Mouse (Mus musculus): Measurements from ENCODE around the gene Acot5. TPM values are rescaled to one million over a fixed set of nuclear protein-coding genes. Genes with fewer than 3 reads are reported as not detected.
"Not testable (repeated sequence)": the region's sequence is repeated elsewhere in the genome, so short reads cannot be mapped to it uniquely, and the experiment has no call there.

The Acot5 gene
- 1.8 and 1.9 TPM in 2 replicates for polyA plus RNA-seq (2015; fragmentation: Nextera tagmentation; extraction: Ambion mirVana)

- DNase-seq (ENCODE audit: low spot score), result no peak
These were observed at the start of gene Acot5 for GRCm38 (mm10) chr12:84068986-84069385. Acot5 (plus strand) TSS chr12:84069325.

GRCm38 (mm10) chr12:84020528-84020927 lies 48.6 kb upstream of the Acot5 start:
- not testable (repeated sequence) for DNase-seq (ENCODE audit: low spot score)

- not testable (repeated sequence) for DNase-seq (ENCODE audit: low spot score)
These were observed 46.9 kb upstream of the Acot5 start for GRCm38 (mm10) chr12:84022266-84022665.

- no peak for DNase-seq (ENCODE audit: low spot score)
These were observed 45.9 kb upstream of the Acot5 start for GRCm38 (mm10) chr12:84023052-84023745.

GRCm38 (mm10) chr12:84025888-84026287 lies 43.2 kb upstream of the Acot5 start:
- no peak for DNase-seq (ENCODE audit: low spot score)

GRCm38 (mm10) chr12:84028328-84028727 lies 40.8 kb upstream of the Acot5 start:
- not testable (repeated sequence) for DNase-seq (ENCODE audit: low spot score)

GRCm38 (mm10) chr12:84029043-84029442 lies 40.1 kb upstream of the Acot5 start:
- not testable (repeated sequence) for DNase-seq (ENCODE audit: low spot score)

GRCm38 (mm10) chr12:84030659-84031332 lies 38.3 kb upstream of the Acot5 start:
- peak; percentile 62 for DNase-seq (ENCODE audit: low spot score)

- DNase-seq (ENCODE audit: low spot score), result no peak
These were observed 36.3 kb upstream of the Acot5 start for GRCm38 (mm10) chr12:84032854-84033253.

GRCm38 (mm10) chr12:84033302-84033701 lies 35.8 kb upstream of the Acot5 start:
- not testable (repeated sequence) for DNase-seq (ENCODE audit: low spot score)

GRCm38 (mm10) chr12:84034108-84034507 lies 35.0 kb upstream of the Acot5 start:
- DNase-seq (ENCODE audit: low spot score), result no peak

GRCm38 (mm10) chr12:84038241-84038640 lies 30.9 kb upstream of the Acot5 start, which contains the start of gene Acot4:
Acot4 (plus strand) TSS chr12:84038379.
- DNase-seq (ENCODE audit: low spot score), result not testable (repeated sequence)

GRCm38 (mm10) chr12:84038691-84039111 lies 30.4 kb upstream of the Acot5 start, which contains the start of gene Gm49366:
Gm49366 (plus strand) TSS chr12:84038935.
- DNase-seq (ENCODE audit: low spot score), result not testable (repeated sequence)

- DNase-seq (ENCODE audit: low spot score), result no peak
These were observed 26.9 kb upstream of the Acot5 start for GRCm38 (mm10) chr12:84042248-84042647.

- no peak for DNase-seq (ENCODE audit: low spot score)
These were observed 25.1 kb upstream of the Acot5 start for GRCm38 (mm10) chr12:84044045-84044444.

GRCm38 (mm10) chr12:84046906-84047305 lies 22.2 kb upstream of the Acot5 start:
- DNase-seq (ENCODE audit: low spot score), result no peak

- not testable (repeated sequence) for DNase-seq (ENCODE audit: low spot score)
These were observed 18.4 kb upstream of the Acot5 start for GRCm38 (mm10) chr12:84050744-84051143.

- DNase-seq (ENCODE audit: low spot score), result no peak
These were observed 17.1 kb upstream of the Acot5 start, which contains the start of gene Acot3 for GRCm38 (mm10) chr12:84051937-84052474. Acot3 (plus strand) TSS chr12:84052144.

- no peak for DNase-seq (ENCODE audit: low spot score)
These were observed 16.5 kb upstream of the Acot5 start for GRCm38 (mm10) chr12:84052609-84053008.

GRCm38 (mm10) chr12:84053173-84053572 lies 16.0 kb upstream of the Acot5 start:
- DNase-seq (ENCODE audit: low spot score), result no peak

GRCm38 (mm10) chr12:84053679-84054391 lies 15.3 kb upstream of the Acot5 start:
- DNase-seq (ENCODE audit: low spot score), result no peak

Data from thymus, postnatal 0 days (tissue).